In genomic region chr11:54902333-54903323, GRCm38 (mm10) we compare ENCODE assay signal across 7 mouse cellular contexts. TPM values are rescaled to one million over a fixed set of nuclear protein-coding genes. Genes with fewer than 3 reads are reported as not detected.
DNase-seq lines count a peak whose midpoint lies in the region; ATAC-seq and TF ChIP-seq lines count a peak whose summit lies in the region.

Gpx3 (plus strand) TSS chr11:54902453.

- no peak within 1 kb of the TSS for H3K27ac ChIP-seq in hindbrain, embryonic 16.5 days (ENCODE audit: low read depth, low read length)
- peak within 1 kb of the TSS; percentile 57 for H3K27ac ChIP-seq in small intestine, adult 2 months (ENCODE audit: insufficient read depth, low read depth, low read length)

- DNase-seq in adrenal gland, postnatal 4 days (ENCODE audit: low spot score in 2 of 2) = peak in 1 of 2 experiments; percentile 46
- DNase-seq in gastrocnemius, postnatal 14 days = peak; percentile 78
- DNase-seq in left cerebral cortex, postnatal 36 days (ENCODE audit: low spot score in 2 of 2) = peak; percentile 40 to 49

- H3K27me3 ChIP-seq in hindbrain, embryonic 16.5 days (replicated peaks; ENCODE audit: control insufficient read depth, insufficient read depth, low read length) = no peaks in the 10 kb centered on the region
- no peaks in the 10 kb centered on the region for H3K27me3 ChIP-seq in small intestine, adult 2 months (ENCODE audit: control insufficient read depth, insufficient read depth, low read length)

- intact Hi-C loops in gastrocnemius, postnatal 14 days (cut with DNase I; ENCODE audit: low total_unique reads) = no loop called here
- intact Hi-C loops in left cerebral cortex, postnatal 36 days (cut with DNase I) = no loop called here

- H3K4me1 ChIP-seq in hindbrain, embryonic 16.5 days (ENCODE audit: control insufficient read depth, insufficient read depth, low read depth, low read length) = no peaks in the 10 kb centered on the region; the same call in 1 of the 2 replicates
- peaks cover 26% of the 10 kb centered on the region; the same call in 1 of the 2 replicates for H3K4me1 ChIP-seq in small intestine, adult 2 months (ENCODE audit: control insufficient read depth, insufficient read depth, insufficient read length, low read length)

- H3K4me3 ChIP-seq in hindbrain, embryonic 16.5 days (ENCODE audit: low read length) = peak within 1 kb of the TSS; percentile 51
- H3K4me3 ChIP-seq in small intestine, adult 2 months (ENCODE audit: low read depth, low read length) = peak within 1 kb of the TSS; percentile 66

- no peak for TF ChIP-seq CTCF in small intestine, adult 2 months (IDR thresholded peaks at IDR 0.05; ENCODE audit: extremely low read depth, insufficient read length, insufficient replicate concordance, low read depth, low read length)

- peak; percentile 82 for ATAC-seq in common myeloid progenitor, adult 5-6 weeks (replicated peaks; ENCODE audit: low read depth, poor library complexity, severe bottlenecking)
- peak; percentile 97 for ATAC-seq in hindbrain, embryonic 16.5 days
- peak; percentile 75 for ATAC-seq in megakaryocyte progenitor cell, adult 5-6 weeks (replicated peaks; ENCODE audit: poor library complexity)

- peak; percentile 49 for TF ChIP-seq POLR2A in small intestine, adult 2 months (IDR thresholded peaks at IDR 0.05; ENCODE audit: low read depth, low read length)

- no peaks in the 10 kb centered on the region for H3K36me3 ChIP-seq in hindbrain, embryonic 16.5 days (ENCODE audit: control insufficient read depth, insufficient read depth, low read length)
- peaks cover under 1% of the 10 kb centered on the region; the same call in 1 of the 2 replicates for H3K36me3 ChIP-seq in small intestine, adult 2 months (ENCODE audit: control insufficient read depth, insufficient read depth, low read length)

- no peaks in the 10 kb centered on the region for H3K9me3 ChIP-seq in hindbrain, embryonic 16.5 days (ENCODE audit: control insufficient read depth, low read length)

- WGBS in hindbrain, embryonic 16.5 days = 15% methylated on average over 40 of the region's 45 CpGs
- 14% methylated on average over 45 of the region's 45 CpGs for WGBS in small intestine, adult 2 months

- H3K4me2 ChIP-seq in hindbrain, embryonic 16.5 days (ENCODE audit: low read length) = peak within 1 kb of the TSS; percentile 82

- peak within 1 kb of the TSS; percentile 65 for H3K9ac ChIP-seq in hindbrain, embryonic 16.5 days (ENCODE audit: low read depth, low read length)

RNA-seq across cellular contexts. Expression of gene Gpx3, which starts in this region (rescaled TPM):
- total RNA-seq in adrenal gland, postnatal 4 days (2021) = 100 to 1,000 TPM in 1 of 2 experiments, 10 to 100 TPM in 1; 33.8 to 163 TPM
- total RNA-seq in common myeloid progenitor, adult 5-6 weeks (2017) = 0.23 and 0.29 TPM in 2 replicates
- total RNA-seq in gastrocnemius, postnatal 14 days (2021) = 10 to 100 TPM; 19.0 to 22.6 TPM
- 78.5 and 78.8 TPM in 2 replicates for polyA plus RNA-seq in hindbrain, embryonic 16.5 days (2015; fragmentation: Nextera tagmentation; extraction: Ambion mirVana)
- 1 to 10 TPM; 7.9 to 8.9 TPM for total RNA-seq in left cerebral cortex, postnatal 36 days (2021)
- total RNA-seq in megakaryocyte progenitor cell, adult 5-6 weeks (2015) = 29.9 and 42.3 TPM in 2 replicates
- 3.2 TPM in 2 replicates for total RNA-seq in megakaryocyte progenitor cell, adult 5-6 weeks (2017)
- 52.2 and 90.3 TPM in 2 replicates for polyA plus RNA-seq in small intestine, adult 2 months (2012; rRNA removed)

Comparison
In these comparisons a context has a peak if more than half of its experiments do, and no peak if none do; other contexts are left out.
1. Peak in ATAC-seq in common myeloid progenitor, adult 5-6 weeks; RNA of the gene not detected or under 1 TPM.